13 mouse cellular contexts compared by ENCODE assay signal in genomic region chr6:94634710-94635109, GRCm38 (mm10).
DNase-seq lines count a peak whose midpoint lies in the region; ATAC-seq and TF ChIP-seq lines count a peak whose summit lies in the region.
"Had no signal": no experiment of that assay in that cellular context is flagged by ENCODE, and none has a peak within 500 bp of the region (broad histone marks: within the 10 kb centered on the region; RNA-seq: fewer than 3 reads in every experiment).

No protein-coding gene starts in this region.

- WGBS in limb, embryonic 15.5 days = 59% methylated on average over 9 of the region's 9 CpGs
- WGBS in limb, embryonic 10.5 days = 84% methylated on average over 9 of the region's 9 CpGs
- WGBS in hindbrain, postnatal 0 days = 42% methylated on average over 9 of the region's 9 CpGs

- H3K9me3 ChIP-seq in limb, embryonic 15.5 days = no peaks in the 10 kb centered on the region
- H3K9me3 ChIP-seq in limb, embryonic 10.5 days (replicated peaks) = no peaks in the 10 kb centered on the region
- H3K9me3 ChIP-seq in hindbrain, postnatal 0 days (ENCODE audit: low read length) = no peaks in the 10 kb centered on the region

- H3K4me3 ChIP-seq in limb, embryonic 15.5 days = no peak overlapping the region
- H3K4me3 ChIP-seq in limb, embryonic 10.5 days = no peak overlapping the region
- no peak overlapping the region for H3K4me3 ChIP-seq in hindbrain, postnatal 0 days (ENCODE audit: low read length)

- no peak for DNase-seq in limb, embryonic 10.5 days (ENCODE audit: low spot score)
- peak; percentile 37 for DNase-seq in CD4-positive helper T cell, adult 2 months (ENCODE audit: low read depth, low spot score)
- DNase-seq in hindbrain, postnatal 0 days (ENCODE audit: low spot score) = no peak
- no peak for DNase-seq in retina, postnatal 1 day
- no peak for DNase-seq in ovary, postnatal 14 days (ENCODE audit: low spot score)
- DNase-seq: adrenal gland, adult 8-10 months; cerebellum, adult 8-10 months; heart, adult 18-20 months; kidney, postnatal 14 days; lung, postnatal 4 days had no signal

- 0 out of 2 replicates have a peak overlapping the region, but pooled peaks have one; percentile 33 for H3K27ac ChIP-seq in limb, embryonic 15.5 days
- no peak overlapping the region for H3K27ac ChIP-seq in limb, embryonic 10.5 days
- H3K27ac ChIP-seq in hindbrain, postnatal 0 days = peak overlapping the region; percentile 45

- ATAC-seq in limb, embryonic 15.5 days (ENCODE audit: insufficient number of reproducible peaks, low FRiP score, low TSS enrichment, low read depth) = no peak
- peak; percentile 15 for ATAC-seq in CD4-positive, CD25-positive, alpha-beta regulatory T cell, adult 4 months
- ATAC-seq in hindbrain, postnatal 0 days = no peak
- ATAC-seq: intestine, embryonic 16.5 days had no signal

- no peak for TF ChIP-seq CTCF in hindbrain, postnatal 0 days (IDR thresholded peaks at IDR 0.05; ENCODE audit: low read depth)

- peaks cover 2% of the 10 kb centered on the region; the same call in 1 of the 2 replicates for H3K36me3 ChIP-seq in limb, embryonic 15.5 days
- H3K36me3 ChIP-seq in limb, embryonic 10.5 days = peaks cover 2% of the 10 kb centered on the region; the same call in 1 of the 2 replicates
- H3K36me3 ChIP-seq in hindbrain, postnatal 0 days (ENCODE audit: insufficient read depth, low read length) = no peaks in the 10 kb centered on the region

- H3K4me2 ChIP-seq in limb, embryonic 15.5 days = no peak overlapping the region
- H3K4me2 ChIP-seq in hindbrain, postnatal 0 days (ENCODE audit: low read depth, low read length) = no peak overlapping the region

- no peaks in the 10 kb centered on the region for H3K27me3 ChIP-seq in limb, embryonic 15.5 days
- peaks cover 20% of the 10 kb centered on the region; the same call in 1 of the 2 replicates for H3K27me3 ChIP-seq in limb, embryonic 10.5 days (ENCODE audit: low read depth, poor library complexity, severe bottlenecking)
- no peaks in the 10 kb centered on the region for H3K27me3 ChIP-seq in hindbrain, postnatal 0 days (ENCODE audit: insufficient read depth, low read length)

- peaks cover 30% of the 10 kb centered on the region for H3K4me1 ChIP-seq in limb, embryonic 15.5 days
- peaks cover 55% of the 10 kb centered on the region for H3K4me1 ChIP-seq in limb, embryonic 10.5 days
- H3K4me1 ChIP-seq in hindbrain, postnatal 0 days (ENCODE audit: insufficient read depth, low read length) = peaks cover 11% of the 10 kb centered on the region; the same call in 1 of the 2 replicates

- H3K9ac ChIP-seq in limb, embryonic 15.5 days = no peak overlapping the region
- no peak overlapping the region for H3K9ac ChIP-seq in hindbrain, postnatal 0 days (replicated peaks; ENCODE audit: low read length)
